Comparison of ENCODE assay signal across 10 mouse cellular contexts in genomic region chr8:84712759-84713120, GRCm38 (mm10). TPM values are rescaled to one million over a fixed set of nuclear protein-coding genes. Genes with fewer than 3 reads are reported as not detected.
A peak's percentile ranks its signal among the peaks of the same experiment; 100 is the strongest.
DNase-seq lines count a peak whose midpoint lies in the region; ATAC-seq and TF ChIP-seq lines count a peak whose summit lies in the region.
"Had no signal": no experiment of that assay in that cellular context is flagged by ENCODE, and none has a peak within 500 bp of the region (broad histone marks: within the 10 kb centered on the region; RNA-seq: fewer than 3 reads in every experiment).

No protein-coding gene starts in this region.

- DNase-seq in kidney, adult 2 months: no peak
- no peak for DNase-seq in kidney, adult 11 months
- DNase-seq in yolk sac, embryonic 10.5 days (ENCODE audit: low spot score): no peak
- DNase-seq in layer of hippocampus, adult 9-10 months (ENCODE audit: low spot score): no peak
- DNase-seq in adrenal gland, postnatal 25 days: no peak
- DNase-seq: thymus, adult 18-20 months had no signal

- H3K9me3 ChIP-seq in embryonic facial prominence, embryonic 13.5 days: no peaks in the 10 kb centered on the region
- H3K9me3 ChIP-seq in hindbrain, embryonic 13.5 days: no peaks in the 10 kb centered on the region
- H3K9me3 ChIP-seq in midbrain, embryonic 15.5 days: no peaks in the 10 kb centered on the region
- H3K9me3 ChIP-seq: megakaryocyte, embryonic 14.5 days had no signal

- no peak for TF ChIP-seq CTCF in kidney, adult 2 months (conservative IDR thresholded peaks at IDR 0.05; ENCODE audit: insufficient read depth, insufficient read length, low read depth, low read length)

- H3K4me1 ChIP-seq in kidney, adult 2 months (ENCODE audit: control insufficient read depth, insufficient read depth, low read length): no peaks in the 10 kb centered on the region
- H3K4me1 ChIP-seq in embryonic facial prominence, embryonic 13.5 days: peaks cover 83% of the 10 kb centered on the region
- H3K4me1 ChIP-seq in hindbrain, embryonic 13.5 days (replicated peaks): peaks cover 73% of the 10 kb centered on the region
- peaks cover 63% of the 10 kb centered on the region for H3K4me1 ChIP-seq in midbrain, embryonic 15.5 days

- WGBS in kidney, adult 2 months: 29% methylated on average over 3 of the region's 3 CpGs
- WGBS in embryonic facial prominence, embryonic 13.5 days: 14% methylated on average over 3 of the region's 3 CpGs
- 24% methylated on average over 3 of the region's 3 CpGs for WGBS in hindbrain, embryonic 13.5 days
- 7% methylated on average over 3 of the region's 3 CpGs for WGBS in midbrain, embryonic 15.5 days

- ATAC-seq in embryonic facial prominence, embryonic 13.5 days (ENCODE audit: insufficient number of reproducible peaks, insufficient read depth, low FRiP score, low TSS enrichment, low read depth): peak; percentile 27; the same call in 1 of the 2 replicates
- peak; percentile 22; the same call in 1 of the 2 replicates for ATAC-seq in hindbrain, embryonic 13.5 days (ENCODE audit: low FRiP score)
- ATAC-seq in midbrain, embryonic 15.5 days (replicated peaks): no peak

- H3K4me2 ChIP-seq in embryonic facial prominence, embryonic 13.5 days: peak overlapping the region; percentile 44
- H3K4me2 ChIP-seq in hindbrain, embryonic 13.5 days: no peak overlapping the region
- no peak overlapping the region for H3K4me2 ChIP-seq in midbrain, embryonic 15.5 days

- H3K4me3 ChIP-seq in kidney, adult 2 months (ENCODE audit: insufficient read depth, low read depth, low read length): no peak overlapping the region
- H3K4me3 ChIP-seq in embryonic facial prominence, embryonic 13.5 days: no peak overlapping the region; the same call in 1 of the 2 replicates
- H3K4me3 ChIP-seq in hindbrain, embryonic 13.5 days: no peak overlapping the region
- H3K4me3 ChIP-seq in midbrain, embryonic 15.5 days: no peak overlapping the region

- H3K9ac ChIP-seq in embryonic facial prominence, embryonic 13.5 days: peak overlapping the region; percentile 61
- 0 out of 2 replicates have a peak overlapping the region, but pooled peaks have one; percentile 19 for H3K9ac ChIP-seq in hindbrain, embryonic 13.5 days
- no peak overlapping the region for H3K9ac ChIP-seq in midbrain, embryonic 15.5 days

- H3K27me3 ChIP-seq in kidney, adult 2 months (replicated peaks; ENCODE audit: control insufficient read depth, insufficient read depth, low read length): no peaks in the 10 kb centered on the region
- peaks cover 28% of the 10 kb centered on the region for H3K27me3 ChIP-seq in embryonic facial prominence, embryonic 13.5 days
- peaks cover 69% of the 10 kb centered on the region for H3K27me3 ChIP-seq in hindbrain, embryonic 13.5 days
- peaks cover 15% of the 10 kb centered on the region for H3K27me3 ChIP-seq in midbrain, embryonic 15.5 days (replicated peaks)

- no peaks in the 10 kb centered on the region for H3K36me3 ChIP-seq in kidney, adult 2 months (ENCODE audit: control insufficient read depth, insufficient read depth, low read length)
- peaks cover 40% of the 10 kb centered on the region for H3K36me3 ChIP-seq in embryonic facial prominence, embryonic 13.5 days
- no peaks in the 10 kb centered on the region for H3K36me3 ChIP-seq in hindbrain, embryonic 13.5 days
- H3K36me3 ChIP-seq in midbrain, embryonic 15.5 days (replicated peaks): no peaks in the 10 kb centered on the region

- H3K27ac ChIP-seq in kidney, adult 2 months (ENCODE audit: insufficient read depth, low read depth, low read length): peak overlapping the region; percentile 2; the same call in 1 of the 2 replicates
- peak overlapping the region; percentile 98 for H3K27ac ChIP-seq in embryonic facial prominence, embryonic 13.5 days
- peak overlapping the region; percentile 92 for H3K27ac ChIP-seq in hindbrain, embryonic 13.5 days
- peak overlapping the region; percentile 78 for H3K27ac ChIP-seq in midbrain, embryonic 15.5 days

- no peak for TF ChIP-seq POLR2A in kidney, adult 2 months (IDR thresholded peaks at IDR 0.05; ENCODE audit: low read depth, low read length)

RNA-seq across cellular contexts. Expression of gene G430095P16Rik, which starts 10.1 kb away (rescaled TPM):
- polyA plus RNA-seq in kidney, adult 2 months (2012; rRNA removed): 0.65 and 0.81 TPM in 2 replicates
- polyA plus RNA-seq in embryonic facial prominence, embryonic 13.5 days (2015; fragmentation: Nextera tagmentation; extraction: Ambion mirVana): 6.1 and 6.2 TPM in 2 replicates
- polyA plus RNA-seq in hindbrain, embryonic 13.5 days (2015; fragmentation: Nextera tagmentation; extraction: Ambion mirVana): 1.0 and 2.3 TPM in 2 replicates
- 0.97 and 1.8 TPM in 2 replicates for polyA plus RNA-seq in midbrain, embryonic 15.5 days (2015; fragmentation: Nextera tagmentation; extraction: Ambion mirVana)
- not detected in 2 replicates for total RNA-seq in adrenal gland, postnatal 25 days (2021)

RNA-seq across cellular contexts. Expression of gene Lyl1, which starts 11.5 kb away (rescaled TPM):
- polyA plus RNA-seq in kidney, adult 2 months (2012; rRNA removed): 3.2 and 4.1 TPM in 2 replicates
- 4.8 and 4.9 TPM in 2 replicates for polyA plus RNA-seq in embryonic facial prominence, embryonic 13.5 days (2015; fragmentation: Nextera tagmentation; extraction: Ambion mirVana)
- 3.9 and 4.2 TPM in 2 replicates for polyA plus RNA-seq in hindbrain, embryonic 13.5 days (2015; fragmentation: Nextera tagmentation; extraction: Ambion mirVana)
- polyA plus RNA-seq in midbrain, embryonic 15.5 days (2015; fragmentation: Nextera tagmentation; extraction: Ambion mirVana): 3.4 and 4.2 TPM in 2 replicates
- total RNA-seq in adrenal gland, postnatal 25 days (2021): 3.1 and 3.8 TPM in 2 replicates

RNA-seq across cellular contexts. Expression of gene Nacc1, which starts 25.1 kb away (rescaled TPM):
- polyA plus RNA-seq in kidney, adult 2 months (2012; rRNA removed): 85.8 and 93.9 TPM in 2 replicates
- polyA plus RNA-seq in embryonic facial prominence, embryonic 13.5 days (2015; fragmentation: Nextera tagmentation; extraction: Ambion mirVana): 16.3 and 16.6 TPM in 2 replicates
- 13.7 and 14.4 TPM in 2 replicates for polyA plus RNA-seq in hindbrain, embryonic 13.5 days (2015; fragmentation: Nextera tagmentation; extraction: Ambion mirVana)
- 16.3 and 17.2 TPM in 2 replicates for polyA plus RNA-seq in midbrain, embryonic 15.5 days (2015; fragmentation: Nextera tagmentation; extraction: Ambion mirVana)
- total RNA-seq in adrenal gland, postnatal 25 days (2021): 73.9 and 76.0 TPM in 2 replicates

RNA-seq across cellular contexts. Expression of gene Trmt1, which starts 26.6 kb away (rescaled TPM):
- polyA plus RNA-seq in kidney, adult 2 months (2012; rRNA removed): 73.7 and 98.9 TPM in 2 replicates
- polyA plus RNA-seq in embryonic facial prominence, embryonic 13.5 days (2015; fragmentation: Nextera tagmentation; extraction: Ambion mirVana): 71.3 and 78.6 TPM in 2 replicates
- 51.9 and 60.3 TPM in 2 replicates for polyA plus RNA-seq in hindbrain, embryonic 13.5 days (2015; fragmentation: Nextera tagmentation; extraction: Ambion mirVana)
- polyA plus RNA-seq in midbrain, embryonic 15.5 days (2015; fragmentation: Nextera tagmentation; extraction: Ambion mirVana): 63.3 and 66.7 TPM in 2 replicates
- total RNA-seq in adrenal gland, postnatal 25 days (2021): 75.1 and 83.9 TPM in 2 replicates

RNA-seq across cellular contexts. Expression of gene Ier2, which starts 50.1 kb away (rescaled TPM):
- 5.7 and 7.3 TPM in 2 replicates for polyA plus RNA-seq in kidney, adult 2 months (2012; rRNA removed)
- polyA plus RNA-seq in embryonic facial prominence, embryonic 13.5 days (2015; fragmentation: Nextera tagmentation; extraction: Ambion mirVana): 64.3 and 67.6 TPM in 2 replicates
- 26.1 and 32.2 TPM in 2 replicates for polyA plus RNA-seq in hindbrain, embryonic 13.5 days (2015; fragmentation: Nextera tagmentation; extraction: Ambion mirVana)
- polyA plus RNA-seq in midbrain, embryonic 15.5 days (2015; fragmentation: Nextera tagmentation; extraction: Ambion mirVana): 16.9 and 17.8 TPM in 2 replicates
- total RNA-seq in adrenal gland, postnatal 25 days (2021): 19.6 and 22.3 TPM in 2 replicates

Comparison
In these comparisons a context has a peak if more than half of its experiments do, and no peak if none do; other contexts are left out.
1. H3K27ac ChIP-seq: peak in every context shown above with its lines; median percentile 98 in embryonic facial prominence, embryonic 13.5 days; 92 in hindbrain, embryonic 13.5 days; 78 in midbrain, embryonic 15.5 days; 2 in kidney, adult 2 months.